Mouse (Mus musculus): Measurements from ENCODE around the gene Bglap2.
"Not testable (repeated sequence)": the region's sequence is repeated elsewhere in the genome, so short reads cannot be mapped to it uniquely, and the experiment has no call there.

Gene Bglap2

DNA sequence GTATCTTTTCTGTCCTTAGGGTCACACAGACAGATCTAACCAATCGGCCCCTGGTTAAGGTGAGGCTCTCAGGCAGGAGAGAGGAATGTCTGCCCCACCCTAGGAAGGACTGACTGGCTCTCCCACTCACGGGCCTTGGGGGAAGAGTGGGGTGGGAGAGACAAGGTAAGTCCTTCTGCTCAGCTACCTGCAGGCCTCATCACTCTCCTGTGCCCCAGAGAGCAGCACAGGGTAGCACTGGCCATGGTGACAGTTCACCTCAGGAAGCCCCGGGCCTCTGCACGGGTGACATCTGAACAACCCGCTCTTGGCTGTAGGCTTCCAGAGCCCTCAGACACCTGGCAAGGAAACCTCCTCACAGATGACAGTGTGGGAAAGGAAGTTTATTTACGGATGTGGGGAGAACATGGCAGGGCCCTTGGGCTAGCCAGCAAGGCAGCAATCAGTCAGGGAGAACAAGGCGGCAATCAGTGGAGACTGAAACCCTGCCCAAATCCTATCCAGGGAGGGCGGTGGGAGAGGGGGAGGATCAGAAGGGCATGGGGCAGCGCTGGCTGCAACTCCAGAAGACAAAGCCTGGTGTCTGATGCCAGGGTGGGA, 15.4 kb upstream of the Bglap2 start:
- no peak for DNase-seq (ENCODE audit: low spot score in 2 of 2)

DNA sequence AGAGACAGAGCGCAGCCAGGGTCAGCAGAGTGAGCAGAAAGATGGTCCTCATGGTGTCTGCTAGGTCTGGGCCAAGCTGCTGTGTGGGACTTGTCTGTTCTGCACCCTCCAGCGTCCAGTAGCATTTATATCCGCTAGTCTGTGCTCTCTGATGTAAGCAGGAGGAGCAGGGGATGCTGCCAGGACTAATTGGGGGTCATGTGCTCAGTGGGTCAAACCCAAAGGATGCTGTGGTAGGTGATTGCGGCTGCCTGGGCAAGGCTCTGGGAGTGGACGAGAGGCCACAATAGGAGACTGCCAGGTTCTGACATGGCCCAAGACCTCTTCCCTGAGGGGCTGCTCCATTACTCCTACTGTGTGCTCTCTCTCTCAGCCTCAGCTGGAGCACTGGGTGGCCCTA, 5.9 kb upstream of the Bglap2 start, which contains the start of gene Bglap:
Bglap (minus strand) TSS at position 101 of the 400 bp plus-strand sequence.
- no peak for DNase-seq (ENCODE audit: low spot score in 2 of 2)

DNA sequence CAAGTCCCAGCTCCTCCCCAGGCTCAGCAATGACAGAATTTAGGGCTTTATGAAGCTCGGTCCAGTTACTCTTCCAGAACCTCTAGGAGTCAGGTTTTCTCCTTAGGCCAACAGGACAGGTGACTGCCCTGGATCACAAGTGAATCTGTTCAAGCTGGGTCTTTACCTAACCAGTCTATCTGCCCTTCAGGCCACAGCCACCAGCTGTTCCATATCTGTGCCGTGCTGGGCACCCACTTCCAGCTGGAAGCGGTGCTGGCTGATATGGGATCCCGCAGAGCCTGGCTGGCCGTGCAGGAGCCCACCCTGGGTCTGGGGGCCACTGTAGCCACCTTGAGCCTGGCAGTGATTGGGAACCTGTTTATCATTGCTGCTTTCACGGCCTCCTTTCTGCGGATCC, 3.9 kb upstream of the Bglap2 start:
- DNase-seq (ENCODE audit: low spot score in 2 of 2), result not testable (repeated sequence)

DNA sequence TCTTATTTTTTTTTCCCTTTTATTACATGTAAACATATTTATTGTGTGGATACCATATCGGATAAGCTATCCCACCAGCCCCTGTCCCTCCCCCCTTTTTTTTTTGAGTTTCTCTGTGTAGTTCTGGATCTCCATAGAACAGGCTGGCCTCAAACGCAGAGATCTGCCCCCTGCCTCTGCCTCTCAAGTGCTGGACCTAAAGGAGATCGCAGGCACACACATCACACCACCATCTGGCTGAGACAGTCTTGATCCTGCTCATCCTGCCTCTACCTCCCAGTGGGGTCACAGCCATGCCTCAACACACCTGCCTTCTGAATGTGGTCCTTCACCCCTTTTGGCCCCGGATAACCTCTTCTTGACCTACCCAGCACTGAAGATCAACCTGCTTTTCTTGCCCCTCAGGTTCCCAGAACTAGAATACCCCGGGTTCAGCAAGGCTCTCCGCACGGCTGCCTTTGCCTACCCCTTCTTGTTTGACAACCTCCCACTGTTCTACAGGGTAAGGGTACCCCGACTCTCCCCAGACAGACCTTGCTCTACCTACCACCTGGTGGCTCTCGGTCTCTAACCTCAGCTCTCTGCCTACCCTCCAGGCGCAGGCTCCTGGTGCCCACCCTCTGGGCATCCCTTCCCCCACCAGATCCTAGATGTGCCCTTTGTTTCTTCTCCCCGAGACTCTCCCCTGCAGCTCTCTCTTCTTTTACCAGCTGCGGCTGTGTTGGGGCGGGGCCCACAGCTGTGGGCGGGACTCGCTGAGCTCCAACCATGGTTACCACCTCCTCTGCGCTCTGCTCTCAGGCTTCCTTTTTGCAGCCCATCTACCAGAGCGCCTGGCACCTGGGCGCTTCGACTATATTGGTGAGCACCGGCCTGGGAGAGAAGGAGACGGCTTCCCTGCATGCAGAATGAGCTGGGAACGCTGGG, 3.2 kb upstream of the Bglap2 start:
- peak in 1 of 2 experiments; percentile 46 for DNase-seq (ENCODE audit: low spot score in 2 of 2)

DNA sequence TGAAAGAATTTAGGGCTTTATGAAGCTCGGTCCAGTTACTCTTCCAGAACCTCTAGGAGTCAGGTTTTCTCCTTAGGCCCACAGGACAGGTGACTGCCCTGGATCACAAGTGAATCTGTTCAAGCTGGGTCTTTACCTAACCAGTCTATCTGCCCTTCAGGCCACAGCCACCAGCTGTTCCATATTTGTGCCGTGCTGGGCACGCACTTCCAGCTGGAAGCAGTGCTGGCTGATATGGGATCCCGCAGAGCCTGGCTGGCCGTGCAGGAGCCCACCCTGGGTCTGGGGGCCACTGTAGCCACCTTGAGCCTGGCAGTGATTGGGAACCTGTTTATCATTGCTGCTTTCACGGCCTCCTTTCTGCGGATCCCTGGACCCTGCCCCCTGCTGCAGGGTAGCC, 1.9 kb downstream of the Bglap2 start:
- not testable (repeated sequence) for DNase-seq (ENCODE audit: low spot score in 2 of 2)

DNA sequence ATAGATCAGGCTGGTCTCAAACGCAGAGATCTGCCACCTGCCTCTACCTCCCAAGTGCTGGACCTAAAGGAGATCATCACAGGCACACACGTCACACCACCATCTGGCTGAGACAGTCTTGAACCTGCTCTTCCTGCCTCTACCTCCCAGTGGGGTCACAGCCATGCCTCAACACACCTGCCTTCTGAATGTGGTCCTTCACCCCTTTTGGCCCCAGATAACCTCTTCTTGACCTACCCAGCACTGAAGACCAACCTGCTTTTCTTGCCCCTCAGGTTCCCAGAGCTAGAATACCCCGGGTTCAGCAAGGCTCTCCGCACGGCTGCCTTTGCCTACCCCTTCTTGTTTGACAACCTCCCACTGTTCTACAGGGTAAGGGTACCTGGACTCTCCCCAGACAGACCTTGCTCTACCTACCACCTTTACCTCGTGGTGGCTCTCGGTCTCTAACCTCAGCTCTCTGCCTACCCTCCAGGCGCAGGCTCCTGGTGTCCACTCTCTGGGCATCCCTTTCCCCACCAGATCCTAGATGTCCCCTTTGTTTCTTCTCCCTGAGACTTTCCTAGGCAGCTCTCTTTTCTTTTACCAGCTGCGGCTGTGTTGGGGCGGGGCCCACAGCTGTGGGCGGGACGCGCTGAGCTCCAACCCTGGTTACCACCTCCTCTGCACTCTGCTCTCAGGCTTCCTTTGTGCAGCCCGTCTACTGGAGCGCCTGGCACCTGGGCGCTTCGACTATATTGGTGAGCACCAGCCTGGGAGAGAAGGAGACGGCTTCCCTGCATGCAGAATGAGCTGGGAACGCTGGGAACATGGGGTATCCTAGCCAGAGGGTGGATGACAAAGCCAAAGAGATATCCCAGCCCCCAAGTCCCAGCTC, 2.5 kb downstream of the Bglap2 start:
- not testable (repeated sequence) for DNase-seq (ENCODE audit: low spot score in 2 of 2)

DNA sequence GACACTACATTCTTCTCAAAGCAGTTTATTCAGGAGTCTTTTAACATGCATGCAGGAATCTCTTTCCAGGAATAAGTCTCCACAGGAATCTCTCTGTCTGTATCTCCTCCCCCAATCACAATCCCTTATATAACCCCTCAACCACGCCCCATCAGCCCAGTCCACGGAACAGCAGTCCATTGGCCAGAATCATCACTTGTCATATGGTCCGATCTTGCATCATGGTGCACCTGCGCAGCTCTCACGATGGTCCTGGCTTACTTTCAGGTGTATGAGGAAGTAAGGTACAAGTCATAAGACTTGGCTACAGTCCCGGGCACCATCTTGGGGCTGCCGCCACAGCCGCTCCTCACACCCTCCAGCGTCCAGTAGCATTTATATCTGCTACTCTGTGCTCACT, 5.9 kb downstream of the Bglap2 start, which contains the start of gene Bglap3:
Bglap3 (minus strand) TSS at position 101 of the 400 bp plus-strand sequence.
- not testable (repeated sequence) for DNase-seq (ENCODE audit: low spot score in 2 of 2)

DNA sequence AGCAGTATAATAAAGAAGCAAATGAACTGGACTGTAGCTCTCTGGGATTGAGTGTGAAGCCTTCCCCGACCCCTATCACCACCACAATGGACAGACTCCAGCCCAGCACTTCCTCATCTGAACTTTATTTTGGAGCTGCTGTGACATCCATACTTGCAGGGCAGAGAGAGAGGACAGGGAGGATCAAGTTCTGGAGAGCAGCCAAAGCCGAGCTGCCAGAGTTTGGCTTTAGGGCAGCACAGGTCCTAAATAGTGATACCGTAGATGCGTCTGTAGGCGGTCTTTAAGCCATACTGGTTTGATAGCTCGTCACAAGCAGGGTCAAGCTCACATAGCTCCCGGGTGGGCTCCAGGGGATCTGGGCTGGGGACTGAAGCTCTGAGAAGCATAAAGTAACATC, 10.0 kb downstream of the Bglap2 start:
- DNase-seq (ENCODE audit: low spot score in 2 of 2), result peak in 1 of 2 experiments; percentile 27

DNA sequence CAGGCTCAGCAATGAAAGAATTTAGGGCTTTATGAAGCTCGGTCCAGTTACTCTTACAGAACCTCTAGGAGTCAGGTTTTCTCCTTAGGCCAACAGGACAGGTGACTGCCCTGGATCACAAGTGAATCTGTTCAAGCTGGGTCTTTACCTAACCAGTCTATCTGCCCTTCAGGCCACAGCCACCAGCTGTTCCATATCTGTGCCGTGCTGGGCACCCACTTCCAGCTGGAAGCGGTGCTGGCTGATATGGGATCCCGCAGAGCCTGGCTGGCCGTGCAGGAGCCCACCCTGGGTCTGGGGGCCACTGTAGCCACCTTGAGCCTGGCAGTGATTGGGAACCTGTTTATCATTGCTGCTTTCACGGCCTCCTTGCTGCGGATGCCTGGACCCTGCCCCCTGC, 11.0 kb downstream of the Bglap2 start:
- not testable (repeated sequence) for DNase-seq (ENCODE audit: low spot score in 2 of 2)

DNA sequence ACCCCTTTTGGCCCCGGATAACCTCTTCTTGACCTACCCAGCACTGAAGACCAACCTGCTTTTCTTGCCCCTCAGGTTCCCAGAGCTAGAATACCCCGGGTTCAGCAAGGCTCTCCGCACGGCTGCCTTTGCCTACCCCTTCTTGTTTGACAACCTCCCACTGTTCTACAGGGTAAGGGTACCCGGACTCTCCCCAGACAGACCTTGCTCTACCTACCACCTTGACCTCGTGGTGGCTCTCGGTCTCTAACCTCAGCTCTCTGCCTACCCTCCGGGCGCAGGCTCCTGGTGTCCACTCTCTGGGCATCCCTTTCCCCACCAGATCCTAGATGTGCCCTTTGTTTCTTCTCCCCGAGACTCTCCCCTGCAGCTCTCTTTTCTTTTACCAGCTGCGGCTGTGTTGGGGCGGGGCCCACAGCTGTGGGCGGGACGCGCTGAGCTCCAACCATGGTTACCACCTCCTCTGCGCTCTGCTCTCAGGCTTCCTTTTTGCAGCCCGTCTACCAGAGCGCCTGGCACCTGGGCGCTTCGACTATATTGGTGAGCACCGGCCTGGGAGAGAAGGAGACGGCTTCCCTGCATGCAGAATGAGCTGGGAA, 11.6 kb downstream of the Bglap2 start:
- DNase-seq (ENCODE audit: low spot score in 2 of 2), result peak; percentile 72 to 80

DNA sequence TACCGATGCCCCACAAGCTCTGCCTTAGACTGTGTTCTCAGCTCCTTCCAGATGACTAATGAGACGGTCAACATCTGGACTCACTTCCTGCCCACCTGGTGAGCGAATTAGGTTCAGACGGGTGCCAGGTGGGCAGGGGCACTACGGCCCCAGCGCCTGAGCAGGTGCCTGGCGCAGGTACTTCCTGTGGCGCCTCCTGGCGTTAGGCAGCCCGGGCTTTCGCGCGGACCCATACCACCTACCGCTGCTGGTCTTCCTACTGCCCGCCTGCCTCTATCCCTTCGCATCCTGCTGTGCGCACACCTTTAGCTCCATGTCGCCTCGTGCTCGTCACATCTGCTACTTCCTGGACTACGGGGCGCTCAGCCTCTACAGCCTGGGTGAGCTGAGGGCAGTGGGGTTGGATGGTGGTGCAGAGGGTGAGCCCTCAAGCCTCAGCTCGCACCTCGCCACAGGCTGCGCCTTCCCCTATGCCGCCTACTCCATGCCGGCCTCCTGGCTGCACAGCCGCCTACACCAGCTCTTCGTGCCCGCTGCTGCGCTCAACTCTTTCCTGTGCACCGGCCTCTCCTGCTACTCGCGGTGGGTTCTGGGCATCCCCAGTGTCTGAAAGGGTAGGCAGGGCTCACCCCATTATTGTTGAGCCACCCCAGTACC, 12.7 kb downstream of the Bglap2 start:
- no peak for DNase-seq (ENCODE audit: low spot score in 2 of 2)

DNA sequence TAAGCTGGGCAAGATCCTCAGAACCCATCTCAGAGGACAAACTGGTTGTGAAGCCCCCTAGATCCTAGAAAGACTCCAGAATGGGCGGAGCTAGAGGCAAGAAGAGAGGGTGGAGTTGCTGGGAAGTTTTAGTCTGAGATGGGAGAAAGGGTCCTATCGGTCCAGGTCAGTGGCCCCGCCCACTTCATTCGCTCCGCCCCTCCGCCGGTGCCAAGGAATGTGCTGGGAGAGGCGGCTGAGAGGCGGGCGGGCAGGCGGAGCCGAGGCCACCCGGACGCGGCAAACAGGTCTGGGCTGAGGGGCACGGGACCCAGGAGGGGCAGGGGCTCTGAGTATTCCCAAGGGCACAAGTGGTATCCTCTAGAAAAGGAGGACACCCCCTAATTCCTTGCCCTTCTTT, 14.2 kb downstream of the Bglap2 start, which contains the start of gene Paqr6:
Paqr6 (plus strand) TSS at position 248 of the 400 bp plus-strand sequence.
- DNase-seq (ENCODE audit: low spot score in 2 of 2), result peak in 1 of 2 experiments; percentile 56

DNA sequence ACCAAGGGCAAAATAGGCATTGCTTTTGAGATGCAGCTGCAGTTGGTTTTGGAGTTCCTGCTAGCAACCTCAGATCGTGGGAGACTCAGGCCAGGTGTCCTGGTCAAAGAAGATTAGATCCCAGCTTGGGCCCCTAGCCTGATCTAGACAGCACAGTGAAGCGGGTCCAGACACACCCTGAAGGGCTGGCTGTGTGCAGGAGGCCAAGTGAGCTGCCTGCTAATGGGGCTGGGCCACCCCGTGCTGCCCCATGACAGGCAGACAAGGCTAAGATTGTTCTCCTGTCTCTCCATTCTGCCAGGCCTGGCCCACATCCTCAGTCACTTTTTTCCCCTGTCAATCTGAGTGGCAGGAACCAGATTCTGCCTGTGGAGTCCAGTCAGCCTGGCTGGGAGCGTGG, 14.8 kb downstream of the Bglap2 start:
- DNase-seq (ENCODE audit: low spot score in 2 of 2), result peak; percentile 64 to 67

DNA sequence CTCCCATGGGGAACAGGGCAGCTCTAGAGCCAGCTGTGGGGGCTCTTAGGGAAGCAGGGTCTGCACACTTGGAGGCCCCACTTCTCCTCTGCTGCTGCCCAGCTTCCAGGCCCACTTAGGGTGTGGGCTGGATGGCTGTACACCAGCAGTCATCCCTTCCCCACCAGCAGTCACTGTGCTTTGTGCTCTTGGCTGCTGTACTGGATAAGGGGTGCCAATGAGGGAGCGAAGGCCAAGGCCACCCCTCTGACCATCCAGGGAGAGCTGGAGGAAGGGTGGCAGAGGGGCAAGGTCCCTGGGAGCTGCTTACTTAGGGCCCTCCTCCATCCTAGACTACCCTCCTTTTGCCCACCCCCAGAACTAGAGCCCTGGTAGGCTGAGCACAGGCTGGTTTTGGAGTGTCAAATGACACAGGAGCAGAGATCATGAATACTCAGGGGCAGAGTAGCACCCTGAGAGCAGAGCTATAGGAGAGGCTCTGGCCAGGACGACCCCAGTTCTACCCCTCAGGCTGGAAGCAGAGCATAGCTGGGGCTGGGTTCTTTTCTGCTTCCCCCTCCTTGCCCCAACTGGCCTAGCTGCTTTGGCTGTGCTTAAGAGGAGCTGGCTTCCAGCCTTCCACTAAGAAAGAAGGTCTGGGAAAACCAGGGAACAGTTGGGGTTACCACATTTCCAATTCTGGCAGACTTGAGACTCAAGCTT, 16.7 kb downstream of the Bglap2 start:
- DNase-seq (ENCODE audit: low spot score in 2 of 2), result peak; percentile 62 to 67

DNA sequence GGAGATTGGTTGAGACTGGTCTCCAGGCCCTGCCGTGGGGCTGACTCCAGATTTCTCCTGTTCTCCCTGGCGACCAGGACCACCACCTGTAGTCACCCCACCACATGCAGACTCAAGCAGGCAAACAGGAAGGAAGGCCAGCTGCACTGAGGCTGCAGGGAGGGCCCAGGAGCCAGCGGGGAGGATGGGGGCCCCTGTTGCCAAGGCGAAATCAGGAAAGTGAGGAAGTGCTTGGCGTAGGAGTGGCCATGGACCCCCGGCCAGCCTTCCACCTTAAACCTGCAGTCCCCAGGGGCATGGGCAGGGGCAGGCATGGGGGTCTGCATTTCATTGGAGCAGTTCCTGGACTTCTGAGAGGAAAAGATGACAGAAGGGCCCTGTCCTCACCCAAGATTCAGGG, 17.4 kb downstream of the Bglap2 start:
- DNase-seq (ENCODE audit: low spot score in 2 of 2), result no peak

DNA sequence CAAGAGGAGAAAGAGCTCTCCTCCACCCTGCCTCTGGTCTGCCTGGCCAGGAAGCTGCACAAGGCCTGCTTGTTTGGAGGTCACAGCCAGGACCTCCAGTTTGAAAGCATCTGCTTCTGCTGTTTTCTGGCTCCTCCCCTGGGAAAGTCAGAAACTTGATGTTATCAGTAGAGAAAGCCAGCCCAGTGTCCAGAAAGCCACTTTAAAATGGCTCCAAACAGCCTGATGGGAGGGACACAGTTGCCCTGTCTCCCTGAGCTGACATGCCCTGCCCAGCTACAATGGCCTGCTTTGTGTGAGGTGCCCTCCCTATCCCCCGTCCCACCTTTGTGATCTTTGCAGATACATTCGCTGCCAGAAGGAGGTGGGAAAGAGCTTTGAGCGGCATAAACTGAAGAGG, 18.5 kb downstream of the Bglap2 start:
- DNase-seq (ENCODE audit: low spot score in 2 of 2), result no peak

DNA sequence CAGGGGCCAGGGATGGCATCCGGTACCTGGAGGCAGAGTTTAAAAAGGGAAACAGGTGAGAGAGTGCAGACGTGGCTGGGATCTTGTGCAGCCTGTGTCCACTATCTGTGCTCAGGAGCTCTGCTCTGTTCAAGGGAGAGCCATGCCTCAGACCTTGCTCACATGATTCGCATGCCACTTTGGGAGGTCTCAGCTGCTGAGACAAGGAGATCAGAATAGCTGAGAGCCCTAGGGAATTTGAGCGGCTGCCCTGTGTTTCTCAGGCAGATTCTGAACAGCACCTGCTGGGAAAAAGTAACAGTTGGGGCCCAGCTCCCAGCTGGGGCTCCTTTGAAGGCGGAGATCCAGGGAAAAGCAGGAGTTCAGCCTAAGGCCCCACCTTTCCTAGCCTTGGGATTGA, 18.9 kb downstream of the Bglap2 start:
- DNase-seq (ENCODE audit: low spot score in 2 of 2), result no peak

DNA sequence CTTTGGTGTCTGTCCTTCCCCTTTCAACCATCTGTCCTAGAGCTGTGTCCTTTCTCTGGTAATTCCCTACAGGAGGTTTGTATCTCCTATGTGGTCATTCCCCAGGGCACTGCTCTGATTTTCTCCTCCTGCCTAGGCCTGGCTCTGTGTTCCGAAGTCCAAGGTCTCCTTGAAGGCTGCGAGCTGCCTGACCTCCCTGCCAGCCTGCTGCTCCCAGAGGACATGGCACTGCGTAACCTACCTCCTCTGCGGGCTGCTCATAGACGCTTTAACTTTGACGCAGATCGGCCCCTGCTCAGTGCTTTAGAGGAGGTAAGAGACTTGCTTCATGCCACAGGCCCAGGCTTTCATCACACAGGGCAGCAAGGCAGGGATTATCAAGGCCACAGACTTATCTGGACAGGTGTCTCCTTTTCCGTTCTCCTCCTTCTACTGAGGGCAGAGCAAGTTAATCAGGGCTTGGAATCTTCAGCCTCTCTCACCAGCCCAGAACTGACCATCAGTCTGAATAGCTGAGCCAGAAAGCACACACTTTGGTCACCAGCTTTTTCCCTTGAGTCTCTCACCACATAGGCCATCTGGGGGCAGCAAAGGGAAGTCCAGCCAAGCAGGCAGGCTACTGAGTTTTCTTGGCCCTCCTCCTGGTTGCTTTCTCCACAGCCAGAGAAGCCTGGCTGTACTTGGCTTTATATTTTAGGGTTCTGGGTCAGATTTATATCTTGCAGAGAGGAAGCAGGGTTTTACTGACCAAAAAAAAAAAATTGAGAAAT, 23.9 kb downstream of the Bglap2 start:
- DNase-seq (ENCODE audit: low spot score in 2 of 2), result peak in 1 of 2 experiments; percentile 54

DNA sequence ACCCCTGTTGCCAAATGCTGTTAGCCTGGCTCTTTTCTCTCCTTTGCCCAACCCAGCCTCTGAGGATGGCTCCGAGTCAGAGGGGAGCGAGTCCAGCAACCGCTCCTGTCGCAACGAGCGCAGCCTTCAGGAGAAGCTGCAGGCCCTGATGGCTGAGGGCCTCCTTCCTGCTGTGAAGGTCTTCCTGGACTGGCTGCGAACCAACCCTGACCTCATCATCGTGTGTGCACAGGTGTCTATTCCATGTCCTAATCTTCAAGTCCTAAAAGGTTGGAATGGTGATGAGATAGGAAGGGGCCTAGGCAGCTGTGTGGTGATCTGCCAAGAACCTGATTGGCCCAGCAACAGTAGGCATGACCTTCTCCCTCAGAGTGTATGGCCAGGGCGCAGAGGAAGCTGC, 25.6 kb downstream of the Bglap2 start:
- no peak for DNase-seq (ENCODE audit: low spot score in 2 of 2)
